Mouse (Mus musculus) CH12.LX (cell line): ENCODE results near the gene Rnase4.

Experiments
- BHLHE40 ChIP-seq: IDR thresholded peaks from 2 replicates; pipeline ENCODE4 v1.6.1; 2011; ENCODE audit warnings: mild to moderate bottlenecking, low read depth, low read length, improper control_type of control experiment
- CHD1 ChIP-seq: IDR thresholded peaks from 2 replicates; pipeline ENCODE4 v1.6.1; 2012; ENCODE audit warnings: low read depth, low read length, improper control_type of control experiment, inconsistent platforms
- CTCF ChIP-seq, 2 experiments: IDR thresholded peaks in 1 of 2; conservative IDR thresholded peaks in 1 of 2; 2 replicates each; pipeline ENCODE4 v1.5.1; 2011 to 2012; ENCODE audit warnings: low read depth in 2 of 2, low read length in 2 of 2, improper control_type of control experiment in 1 of 2, inconsistent platforms in 1 of 2, mild to moderate bottlenecking in 1 of 2, moderate library complexity in 1 of 2
- EP300 ChIP-seq: IDR thresholded peaks from 2 replicates; pipeline ENCODE4 v1.6.1; 2011; ENCODE audit warnings: low read length, improper control_type of control experiment
- ETS1 ChIP-seq: conservative IDR thresholded peaks from 2 replicates; pipeline ENCODE4 v1.6.1; 2012; ENCODE audit warnings: low read depth, mild to moderate bottlenecking, inconsistent platforms, low read length, improper control_type of control experiment, moderate library complexity
- IRF4 ChIP-seq: IDR thresholded peaks from 2 replicates; pipeline ENCODE4 v1.6.1; 2014; ENCODE audit warnings: low read depth, mild to moderate bottlenecking, inconsistent platforms, low read length, improper control_type of control experiment
- JUND ChIP-seq: conservative IDR thresholded peaks from 2 replicates; pipeline ENCODE4 v1.6.1; 2011; ENCODE audit warnings: low read depth, low read length, improper control_type of control experiment
- NELFE ChIP-seq: IDR thresholded peaks from 2 replicates; pipeline ENCODE4 v1.6.1; 2011; ENCODE audit warnings: low read depth, low read length, improper control_type of control experiment
- POLR2AphosphoS2 ChIP-seq: IDR thresholded peaks from 2 replicates; pipeline ENCODE4 v1.6.1; 2011; ENCODE audit warnings: low read depth, low read length, improper control_type of control experiment
- ZC3H11A ChIP-seq: IDR thresholded peaks from 2 replicates; pipeline ENCODE4 v1.6.1; 2012; ENCODE audit warnings: low read depth, mild to moderate bottlenecking, inconsistent platforms, low read length, improper control_type of control experiment

DNA sequence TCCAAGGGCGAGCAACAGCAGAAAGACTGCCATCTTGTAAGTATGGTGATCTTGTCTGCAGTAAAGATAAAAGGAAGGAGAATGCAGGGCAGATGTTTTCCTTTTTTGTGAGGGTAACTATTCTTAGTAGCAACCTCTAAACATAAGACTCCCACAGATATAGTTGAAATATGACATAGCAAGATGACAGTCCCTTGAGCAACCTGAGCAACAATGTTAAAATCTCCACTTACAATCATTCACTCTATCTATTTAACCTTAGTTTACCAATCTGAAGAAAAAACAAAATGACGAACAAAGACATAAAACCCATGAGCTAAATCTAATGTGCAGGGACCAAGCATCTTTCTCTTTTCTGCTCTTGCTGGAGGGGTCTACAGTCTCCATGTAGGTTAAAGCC is 40.8 kb upstream of the Rnase4 start, which contains the start of gene Rnase11:
- no peak for TF ChIP-seq CTCF (conservative IDR thresholded peaks at IDR 0.05 in 1 of 2, IDR thresholded peaks at IDR 0.05 in 1 of 2; ENCODE audit: low read depth in 2 of 2, low read length in 2 of 2)
- TF ChIP-seq NELFE = no peak
- TF ChIP-seq ETS1 = no peak
- no peak for TF ChIP-seq POLR2AphosphoS2
- TF ChIP-seq EP300 = no peak
- no peak for TF ChIP-seq ZC3H11A
- TF ChIP-seq IRF4 = no peak
- TF ChIP-seq JUND = no peak
- TF ChIP-seq BHLHE40 = no peak
- no peak for TF ChIP-seq CHD1
